Mouse (Mus musculus) urinary bladder, postnatal 36 days (tissue): ENCODE data around the gene Gpm6b.

Source experiments
- DNase-seq, 2 experiments: peaks; one replicate each; pipeline ENCODE4 v3.0.0; 2022; ENCODE audit warnings: low spot score in 2 of 2, mixed read lengths in 1 of 2

Gpm6b gene

GRCm38 (mm10) chrX:166238831-166239460 lies at the start of gene Gpm6b:
Gene Gpm6b (plus strand): TSS chrX:166238911.
- peak; percentile 6 to 24 for DNase-seq

GRCm38 (mm10) chrX:166196327-166196726 lies 42.4 kb upstream of the Gpm6b start:
- DNase-seq, result no peak

GRCm38 (mm10) chrX:166198266-166198665 lies 40.4 kb upstream of the Gpm6b start:
- no peak for DNase-seq

GRCm38 (mm10) chrX:166199812-166200211 lies 38.9 kb upstream of the Gpm6b start:
- no peak for DNase-seq

- no peak for DNase-seq
Measured at GRCm38 (mm10) chrX:166214576-166214975, 24.1 kb upstream of the Gpm6b start.

GRCm38 (mm10) chrX:166216248-166216647 lies 22.5 kb upstream of the Gpm6b start:
- no peak for DNase-seq

GRCm38 (mm10) chrX:166216720-166217119 lies 22.0 kb upstream of the Gpm6b start:
- DNase-seq, result no peak

GRCm38 (mm10) chrX:166219331-166219730 lies 19.4 kb upstream of the Gpm6b start:
- DNase-seq, result no peak

GRCm38 (mm10) chrX:166226856-166227255 lies 11.9 kb upstream of the Gpm6b start:
- no peak for DNase-seq

GRCm38 (mm10) chrX:166229750-166230149 lies 9.0 kb upstream of the Gpm6b start:
- DNase-seq, result no peak

- no peak for DNase-seq
Measured at GRCm38 (mm10) chrX:166230515-166231267, 8.0 kb upstream of the Gpm6b start.

GRCm38 (mm10) chrX:166236131-166236530 lies 2.6 kb upstream of the Gpm6b start:
- no peak for DNase-seq

GRCm38 (mm10) chrX:166239520-166239919 lies 809 bp downstream of the Gpm6b start:
- DNase-seq, result no peak

- DNase-seq, result no peak
Measured at GRCm38 (mm10) chrX:166240751-166241150, 2.0 kb downstream of the Gpm6b start.

- no peak for DNase-seq
Measured at GRCm38 (mm10) chrX:166243261-166243885, 4.7 kb downstream of the Gpm6b start.

- no peak for DNase-seq
Measured at GRCm38 (mm10) chrX:166271489-166271888, 32.8 kb downstream of the Gpm6b start.

- no peak for DNase-seq
Measured at GRCm38 (mm10) chrX:166272646-166273045, 33.9 kb downstream of the Gpm6b start.

- DNase-seq, result no peak
Measured at GRCm38 (mm10) chrX:166279861-166280260, 41.1 kb downstream of the Gpm6b start.

- DNase-seq, result no peak
Measured at GRCm38 (mm10) chrX:166286760-166287483, 48.2 kb downstream of the Gpm6b start.

- no peak for DNase-seq
Measured at GRCm38 (mm10) chrX:166291266-166291665, 52.6 kb downstream of the Gpm6b start.

GRCm38 (mm10) chrX:166293465-166293864 lies 54.8 kb downstream of the Gpm6b start:
- no peak for DNase-seq

GRCm38 (mm10) chrX:166302791-166303190 lies 64.1 kb downstream of the Gpm6b start:
- DNase-seq, result no peak
